Mouse (Mus musculus) layer of hippocampus, adult 18-20 months (tissue): Measurements from ENCODE around the gene Bbip1. TPM values are rescaled to one million over a fixed set of nuclear protein-coding genes. Genes with fewer than 3 reads are reported as not detected.
A peak's percentile ranks its signal among the peaks of the same experiment; 100 is the strongest.
"Not testable (repeated sequence)": the region's sequence is repeated elsewhere in the genome, so short reads cannot be mapped to it uniquely, and the experiment has no call there.

ENCODE experiments used
- DNase-seq, 2 experiments: peaks; one replicate each; pipeline ENCODE4 v3.0.0; 2022; ENCODE audit warnings: low spot score in 2 of 2
- long read RNA-seq: library from polyadenylated mRNA; stranded (forward); transcript quantifications from one replicate; pipeline ENCODE4 v2.0.0, GENCODE M21; 2021
- total RNA-seq, 2 experiments: library from RNA; stranded (reverse); gene quantifications; 2 replicates each; pipeline ENCODE4 v1.2.3; 2021

Gene Bbip1
- 10 to 100 TPM; 46.4 to 49.1 TPM for total RNA-seq
- long read RNA-seq, transcript Bbip1-206 (4 exons, 662 nt), result major isoform, 24 of 55 reads
- long read RNA-seq, partial matches to known transcripts, result 3 of 55 reads
- long read RNA-seq, other reads (novel, unspliced or antisense), result 24 of 55 reads

DNA sequence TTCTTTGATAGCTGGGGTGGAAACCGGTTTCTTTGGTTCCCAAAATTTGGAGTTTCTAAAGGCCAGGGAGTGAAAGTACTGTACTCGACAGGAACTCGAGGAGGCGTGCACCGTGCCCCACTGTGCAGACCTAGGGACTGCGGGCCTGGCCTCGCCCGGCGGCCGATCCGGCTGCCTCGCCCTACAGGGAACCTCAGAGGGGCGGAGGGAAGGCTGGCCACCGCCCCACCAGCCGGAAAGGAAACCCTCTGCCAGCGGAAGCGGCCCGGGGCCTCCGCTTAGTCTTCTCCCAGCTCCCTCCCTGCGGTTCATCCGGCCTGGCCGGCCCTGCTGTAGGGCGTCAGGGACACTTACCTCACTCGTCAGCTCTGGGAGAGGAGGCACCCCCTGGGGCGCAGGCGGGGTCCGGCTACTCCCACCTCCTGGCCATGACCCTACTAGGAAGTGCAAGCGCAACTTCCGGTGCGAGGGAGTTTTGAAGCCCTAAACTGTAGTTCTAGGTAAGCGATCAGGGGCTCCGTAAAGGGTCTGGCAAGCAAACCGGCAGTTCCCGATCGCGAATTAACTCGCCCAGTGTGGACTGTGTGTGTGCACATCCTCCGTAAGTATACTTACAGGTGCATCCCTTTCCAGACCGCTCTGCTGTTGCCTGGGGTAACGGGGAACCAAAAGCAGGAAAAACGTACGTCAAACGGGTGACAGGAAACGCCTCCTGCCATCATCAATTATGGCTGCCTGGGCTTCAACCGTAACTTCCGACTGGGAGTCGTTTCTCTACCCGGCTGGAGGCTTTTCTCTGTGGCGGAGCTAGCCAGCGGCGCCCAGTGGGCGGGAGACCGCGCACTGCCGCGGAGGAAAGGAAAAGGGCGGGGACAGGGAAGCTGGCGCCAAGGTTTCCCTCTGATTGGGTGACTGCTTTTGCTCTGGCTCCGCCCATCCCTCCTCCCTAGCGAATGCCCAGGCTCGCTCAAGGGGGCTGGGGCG lies at the start of gene Bbip1, which contains the start of gene Shoc2:
Gene Bbip1 (minus strand): TSS at position 826 of the 984 bp plus-strand sequence.
Gene Shoc2 (plus strand): TSS at position 505 of the 984 bp plus-strand sequence.
- peak; percentile 99 for DNase-seq

DNA sequence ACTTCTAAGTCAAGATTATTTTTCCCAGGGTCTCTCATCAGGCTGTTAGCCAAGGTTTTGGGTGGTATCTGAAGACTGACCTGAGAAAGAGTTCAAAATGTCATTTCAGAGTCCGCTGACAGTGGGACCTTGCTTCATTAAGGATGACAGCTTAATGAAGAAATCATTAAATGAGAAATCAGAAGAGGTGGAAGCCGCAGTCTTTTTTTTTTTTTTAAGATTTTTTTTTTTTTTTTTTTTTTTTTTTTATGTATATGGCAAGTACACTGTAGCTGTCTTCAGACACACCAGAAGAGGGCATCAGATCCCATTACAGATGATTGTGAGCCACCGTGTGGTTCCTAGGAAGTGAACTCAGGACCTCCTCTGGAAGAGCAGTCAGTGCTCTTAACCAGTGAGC lies 49.4 kb upstream of the Bbip1 start:
- no peak for DNase-seq

DNA sequence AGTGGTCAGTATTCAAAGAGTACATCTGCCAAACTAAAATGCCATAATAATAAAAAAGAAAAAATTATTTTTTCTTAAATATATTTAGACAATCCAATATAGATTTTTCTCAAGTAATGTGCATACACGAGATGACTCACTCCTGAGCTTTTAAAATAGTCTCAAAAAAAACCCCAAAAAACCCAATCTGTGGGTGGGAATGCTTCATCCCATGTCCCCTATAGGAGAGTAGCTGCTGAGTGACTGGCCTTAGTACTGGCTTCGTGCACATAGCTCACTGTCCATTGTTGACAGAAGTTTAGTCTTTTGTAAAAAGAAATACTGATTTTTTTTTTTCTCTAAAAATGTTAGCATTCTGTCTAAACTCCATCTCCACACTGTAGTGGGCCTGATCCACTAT lies 46.1 kb upstream of the Bbip1 start:
- no peak for DNase-seq

DNA sequence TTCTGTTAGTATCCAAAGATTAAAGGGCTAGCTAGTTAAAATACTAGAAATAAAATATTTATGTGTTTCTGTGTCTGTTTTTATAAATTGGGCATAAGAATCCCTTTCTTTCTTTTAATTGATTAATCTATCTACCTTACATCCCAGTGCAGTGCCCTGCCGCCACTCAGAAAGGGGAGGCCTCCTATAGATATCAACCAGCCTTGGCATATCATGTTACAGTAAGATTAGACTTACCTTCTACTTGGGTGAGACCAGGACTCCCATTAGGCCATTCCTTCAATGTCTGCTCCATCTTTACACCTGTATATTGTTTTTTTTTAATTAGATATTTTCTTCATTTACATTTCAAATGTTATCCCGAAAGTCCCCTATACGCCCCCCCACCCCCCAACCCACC lies 40.2 kb upstream of the Bbip1 start:
- no peak for DNase-seq

DNA sequence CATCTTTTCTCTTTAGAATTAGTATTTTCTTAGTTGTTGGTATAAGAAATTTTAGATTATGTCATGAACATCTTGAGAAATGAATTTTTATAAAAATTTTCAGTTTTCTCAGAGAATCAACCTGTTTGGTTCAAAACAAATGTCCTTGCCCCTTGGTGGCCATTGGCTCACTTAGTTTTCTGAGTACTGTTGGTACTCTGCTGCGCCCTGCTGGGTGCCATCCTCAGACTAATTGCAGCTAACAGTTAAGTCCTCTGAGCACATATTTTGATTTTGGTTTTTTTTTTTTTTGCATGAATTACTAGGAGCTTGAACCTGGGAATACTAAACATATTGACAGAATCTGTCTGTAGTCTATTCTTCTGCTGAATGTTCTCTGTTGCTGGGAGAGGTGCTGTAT lies 38.9 kb upstream of the Bbip1 start:
- DNase-seq, result no peak

DNA sequence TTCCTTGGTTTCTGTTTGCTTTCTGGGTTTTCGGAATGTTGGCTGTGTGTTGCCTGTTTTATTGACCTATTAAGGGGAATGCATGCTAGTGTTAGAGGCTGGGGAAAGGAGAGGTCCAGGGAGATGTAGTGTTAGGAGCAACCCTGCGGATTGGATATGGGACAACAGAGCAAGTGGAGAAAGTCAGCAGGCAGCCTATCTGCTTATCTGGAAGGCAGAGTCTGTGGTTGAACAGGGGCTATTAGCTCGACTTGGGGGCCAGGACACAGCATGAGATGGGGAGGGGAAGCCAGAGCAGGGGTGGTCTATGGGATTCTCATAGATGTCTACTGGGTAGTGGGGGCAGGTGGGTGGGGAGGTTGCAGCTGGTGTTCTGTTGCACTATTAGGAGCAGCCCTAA lies 37.6 kb upstream of the Bbip1 start:
- DNase-seq, result no peak

DNA sequence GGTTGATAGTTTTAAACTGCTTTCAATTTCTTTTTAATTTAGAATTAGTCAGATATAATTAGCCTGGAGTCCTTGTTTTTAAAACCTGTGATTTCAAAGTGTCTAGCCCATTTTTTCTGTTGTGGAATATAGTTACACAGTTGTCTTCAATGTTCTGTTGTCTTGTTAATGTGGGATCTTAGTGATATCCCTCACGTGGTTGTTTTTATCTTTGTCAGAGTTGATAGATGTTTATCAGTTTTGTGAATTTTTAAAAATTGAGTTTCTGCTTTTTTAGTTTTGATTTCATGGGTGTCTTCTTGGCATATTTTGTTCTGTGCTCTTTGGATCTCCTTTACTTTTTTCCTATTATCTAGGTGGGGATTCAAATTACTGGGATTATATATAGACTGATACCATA lies 29.2 kb upstream of the Bbip1 start:
- DNase-seq, result no peak

DNA sequence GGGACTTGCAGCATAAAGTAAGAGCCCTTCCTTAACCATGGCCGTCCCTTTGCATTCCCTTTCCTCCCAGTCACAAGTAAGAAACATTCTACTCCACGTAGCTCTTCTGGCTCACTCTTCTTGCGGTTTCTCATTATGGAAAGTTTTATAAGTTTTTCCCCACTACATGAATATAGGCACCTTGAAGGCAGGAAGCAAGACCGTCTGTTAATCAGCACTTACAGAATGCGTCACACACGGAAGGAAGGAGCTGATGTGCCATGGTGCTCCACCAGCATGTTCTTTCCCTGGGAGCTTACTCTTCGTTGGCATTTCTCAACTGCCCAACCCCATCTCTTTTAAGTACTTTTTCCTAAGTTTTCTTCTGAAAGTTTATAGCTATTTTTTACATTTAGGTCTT lies 27.5 kb upstream of the Bbip1 start:
- no peak for DNase-seq

DNA sequence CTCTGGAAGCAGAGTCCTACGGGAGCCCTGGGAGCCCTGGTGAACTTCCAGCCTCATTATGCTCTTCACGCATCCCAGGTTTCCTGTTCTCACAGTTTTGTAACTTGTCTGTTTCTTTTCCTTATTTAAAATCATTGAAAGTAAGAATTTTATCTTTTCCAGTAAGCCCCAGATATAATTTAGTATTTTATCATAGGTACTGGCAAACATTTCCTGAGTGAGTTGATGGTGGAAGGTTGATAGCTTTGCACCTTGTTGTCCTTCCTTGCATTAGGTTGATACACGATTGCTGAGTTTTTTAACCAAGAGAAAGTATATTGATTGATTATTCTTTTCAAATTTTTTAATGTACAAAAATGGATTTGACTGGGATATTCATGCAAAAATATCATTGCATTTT lies 24.8 kb upstream of the Bbip1 start:
- DNase-seq, result no peak

DNA sequence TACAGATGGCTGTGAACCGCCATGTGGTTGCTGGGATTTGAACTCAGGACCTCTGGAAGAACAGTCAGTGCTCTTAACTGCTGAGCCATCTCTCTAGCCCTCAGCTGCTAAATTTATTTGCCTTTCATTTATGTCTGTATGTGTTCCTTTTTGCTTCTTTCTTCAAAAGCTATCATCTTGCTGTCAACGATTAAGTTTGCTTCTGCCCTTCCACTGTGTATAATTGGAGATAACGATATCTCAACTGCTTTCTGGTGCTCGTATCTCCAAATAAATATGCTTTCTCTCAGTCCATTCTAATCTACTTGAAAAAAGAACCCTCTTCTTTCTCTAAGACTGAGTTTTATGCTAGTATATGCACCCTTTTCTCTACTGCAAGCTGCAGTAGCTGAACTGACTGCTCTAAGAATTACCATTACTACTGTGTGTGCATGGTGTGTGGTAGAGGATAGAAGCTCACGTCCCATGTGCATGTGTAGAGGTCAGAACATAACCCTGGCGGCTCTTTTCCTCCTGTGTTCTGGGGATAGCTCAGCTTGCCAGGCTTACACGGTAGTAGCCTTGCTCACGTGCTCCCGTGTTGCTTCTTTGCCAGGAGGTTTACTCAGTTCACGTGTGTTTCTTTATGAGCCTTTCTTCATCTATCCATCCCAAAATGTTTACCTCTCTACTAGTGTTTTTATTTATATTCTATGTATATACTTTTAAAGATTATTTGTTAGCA lies 20.6 kb upstream of the Bbip1 start:
- no peak for DNase-seq

DNA sequence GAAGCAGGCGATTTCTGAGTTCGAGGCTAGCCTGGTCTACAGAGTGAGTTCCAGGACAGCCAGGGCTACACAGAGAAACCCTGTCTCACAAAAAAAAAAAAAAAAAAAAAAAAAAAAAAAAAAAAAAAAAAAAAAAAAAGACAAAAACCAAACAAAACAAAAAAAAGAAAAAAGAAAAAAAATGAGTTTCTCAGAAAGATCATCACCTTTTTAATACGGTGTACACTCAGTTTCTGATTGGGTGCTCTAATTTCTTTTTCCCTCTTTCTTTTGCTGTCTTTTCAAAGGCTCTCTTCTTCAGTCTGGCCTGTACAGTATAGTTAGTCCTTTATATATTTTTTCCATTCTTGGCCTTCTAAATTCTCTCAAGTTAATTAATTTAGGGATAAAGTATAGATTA lies 19.9 kb upstream of the Bbip1 start:
- DNase-seq, result not testable (repeated sequence)

DNA sequence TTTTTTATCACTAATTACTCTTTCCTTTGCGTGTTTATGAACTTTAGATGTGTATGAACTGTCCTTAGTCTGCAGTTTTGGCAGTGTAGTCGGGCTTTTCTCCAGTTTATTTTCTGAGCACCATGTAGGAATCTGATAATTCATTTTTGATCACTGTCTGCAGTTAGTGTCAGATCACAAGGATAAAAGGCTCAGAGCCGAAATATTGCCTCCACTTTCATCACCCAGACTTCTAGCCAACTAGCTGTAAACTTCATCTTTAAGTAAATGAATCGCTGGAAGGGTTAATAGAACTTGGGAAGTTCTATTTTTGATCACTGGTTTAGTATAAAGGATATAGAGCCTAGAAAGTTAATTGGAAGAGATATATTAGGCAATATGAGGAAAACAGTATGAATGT lies 18.1 kb upstream of the Bbip1 start:
- DNase-seq, result no peak

DNA sequence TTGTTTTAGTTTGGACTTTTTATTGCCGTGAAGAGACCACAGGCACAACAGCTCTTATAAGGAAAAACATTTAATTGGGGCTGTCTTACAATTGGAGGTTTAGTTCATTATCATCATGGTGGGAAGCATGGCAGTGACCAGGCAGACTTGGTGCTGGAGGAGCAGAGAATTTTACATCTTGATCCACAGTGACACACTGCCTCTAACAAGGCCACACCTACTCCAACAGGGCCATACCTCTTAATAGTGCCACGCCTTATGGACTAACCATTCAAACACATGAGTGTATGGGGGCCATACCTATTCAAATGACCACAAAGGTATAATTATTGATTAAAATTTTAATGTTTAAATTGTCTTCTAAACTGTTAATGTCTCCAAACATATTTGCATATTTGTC lies 13.1 kb upstream of the Bbip1 start:
- no peak for DNase-seq

DNA sequence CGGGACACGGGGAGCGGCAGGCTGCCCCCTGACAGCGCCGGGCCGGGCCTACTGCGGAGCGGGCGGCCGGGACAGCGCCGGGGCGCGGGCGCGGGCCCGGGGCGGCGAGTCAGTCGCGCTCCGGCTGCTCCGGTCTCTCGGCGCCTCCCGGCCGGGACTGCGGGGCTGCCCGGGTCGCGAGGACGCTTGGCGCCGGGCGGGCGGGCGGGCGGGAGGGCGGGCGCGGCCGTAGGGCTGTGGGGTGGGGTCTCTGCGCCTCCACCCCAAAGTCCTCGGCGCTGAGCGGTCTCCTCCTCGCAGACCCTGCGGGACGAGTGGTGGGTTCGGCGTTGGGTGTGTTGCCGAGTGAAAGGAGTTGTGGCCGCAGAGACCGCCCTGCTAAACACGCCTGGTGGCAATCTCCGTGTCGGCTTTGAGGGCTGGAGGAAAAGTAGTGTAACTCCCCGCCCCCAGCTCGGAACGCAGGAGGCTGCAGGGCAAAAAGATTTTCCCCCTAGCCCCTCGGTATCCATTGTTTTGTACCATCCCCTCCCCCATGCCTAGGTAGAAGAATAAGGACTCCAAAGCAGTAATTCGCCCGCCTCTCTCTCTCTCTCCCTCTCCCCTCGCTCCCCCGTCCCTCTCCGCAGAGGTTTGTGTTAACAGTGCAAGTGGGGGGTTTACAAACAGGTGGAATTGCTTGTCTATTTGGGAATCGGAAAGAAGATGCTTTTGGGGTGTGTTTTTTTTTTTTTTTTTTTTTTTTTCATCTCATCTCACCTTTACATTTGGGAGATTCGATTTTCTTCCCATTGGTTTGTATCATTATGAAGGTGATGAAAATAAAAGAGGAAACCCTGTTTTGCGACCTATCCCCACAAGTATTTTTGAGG lies 980 bp upstream of the Bbip1 start:
- DNase-seq, result peak in 1 of 2 experiments; percentile 45

DNA sequence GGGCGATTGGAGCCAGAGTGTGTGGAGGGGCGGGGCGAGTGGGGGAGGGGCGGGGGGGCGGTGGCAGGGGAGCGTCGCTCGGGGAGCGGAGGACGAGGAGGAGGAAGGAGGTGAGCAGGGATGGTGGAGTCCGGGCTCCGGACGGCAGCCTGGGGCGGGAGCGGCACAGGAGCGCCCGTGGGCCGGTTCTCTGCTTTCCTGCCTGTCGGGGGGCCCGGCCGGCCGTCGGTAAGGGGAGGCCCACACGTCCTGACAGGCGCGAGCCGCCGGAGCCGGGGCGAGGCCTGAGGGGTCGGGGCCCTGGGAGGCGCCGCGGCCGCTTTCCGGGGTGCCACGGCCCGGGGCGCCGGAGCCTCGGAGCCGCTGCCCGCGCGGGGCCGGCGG lies 351 bp upstream of the Bbip1 start:
- DNase-seq, result no peak

DNA sequence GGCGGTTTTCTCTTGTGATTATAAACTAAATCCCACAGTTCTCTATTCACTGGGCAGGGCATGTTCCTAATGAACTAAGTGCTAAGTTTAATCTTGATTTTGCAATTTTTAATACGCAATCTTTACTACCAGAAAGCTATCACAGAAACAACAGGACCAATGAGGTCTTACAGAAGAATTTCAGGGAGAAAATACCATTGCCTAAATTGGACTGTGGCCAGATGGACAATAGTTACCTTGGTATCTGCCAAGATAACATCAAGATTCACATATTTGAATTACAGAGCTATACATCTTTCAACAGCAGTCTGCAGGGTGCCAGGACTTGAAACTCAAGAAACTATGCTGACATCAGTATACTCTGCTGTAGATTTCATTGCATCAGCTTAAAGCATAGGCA lies 2.1 kb downstream of the Bbip1 start:
- no peak for DNase-seq

DNA sequence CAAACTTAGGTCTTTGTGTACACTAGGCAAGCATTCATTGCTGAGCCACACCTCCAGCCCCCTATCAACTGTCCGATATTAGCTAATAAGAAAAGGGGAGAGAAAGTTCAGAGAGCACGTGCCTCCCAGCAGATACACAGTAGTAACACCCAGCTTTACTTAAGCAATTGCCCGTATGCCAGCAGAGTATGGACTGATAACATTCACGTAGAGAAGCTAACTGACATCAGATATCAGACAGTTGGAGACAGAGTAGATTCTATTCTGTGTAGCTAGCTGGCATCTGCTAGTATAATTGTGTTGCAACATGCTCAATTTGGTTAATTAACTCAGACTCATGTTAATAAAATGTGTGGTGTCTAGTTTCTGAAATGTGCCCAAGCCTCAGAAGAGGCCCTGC lies 3.3 kb downstream of the Bbip1 start:
- DNase-seq, result peak in 1 of 2 experiments; percentile 57

DNA sequence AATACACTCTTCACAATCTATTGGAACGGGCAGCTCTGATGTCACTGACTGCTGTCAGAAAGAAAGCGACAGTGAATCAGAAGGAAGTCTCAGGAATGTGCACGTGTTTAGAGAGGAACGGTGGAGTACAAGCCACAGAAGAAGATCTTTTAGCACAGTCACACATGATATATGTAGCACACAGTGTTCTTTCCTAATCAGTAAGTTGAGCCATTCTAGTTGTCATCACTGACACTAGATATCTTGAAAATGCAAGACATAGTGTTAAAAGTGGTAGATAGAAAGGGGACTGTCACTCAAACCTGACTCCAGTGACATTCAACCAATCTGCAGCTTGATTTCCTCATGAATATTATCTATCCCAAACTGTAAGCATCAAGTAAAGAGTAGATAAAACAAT lies 5.0 kb downstream of the Bbip1 start:
- DNase-seq, result no peak

DNA sequence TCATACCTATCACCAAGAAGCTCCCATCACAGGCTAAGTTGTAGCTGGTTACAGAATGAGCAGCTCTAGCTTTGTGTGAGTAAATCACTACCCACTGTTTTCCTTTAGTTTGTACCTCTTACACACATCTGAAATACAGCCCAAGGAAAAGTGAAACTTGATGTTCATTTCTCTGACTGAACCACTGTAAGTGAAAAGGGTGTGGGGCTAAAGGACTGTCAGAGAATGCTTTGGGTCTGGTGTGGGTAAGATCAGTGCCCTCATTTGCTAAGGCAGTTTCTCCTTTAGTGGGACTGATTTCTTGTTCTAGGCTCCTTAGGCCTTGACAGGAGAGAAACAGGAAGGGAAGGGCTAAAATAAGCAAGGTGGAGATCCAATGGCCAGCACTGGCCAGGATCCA lies 10.4 kb downstream of the Bbip1 start:
- DNase-seq, result no peak

DNA sequence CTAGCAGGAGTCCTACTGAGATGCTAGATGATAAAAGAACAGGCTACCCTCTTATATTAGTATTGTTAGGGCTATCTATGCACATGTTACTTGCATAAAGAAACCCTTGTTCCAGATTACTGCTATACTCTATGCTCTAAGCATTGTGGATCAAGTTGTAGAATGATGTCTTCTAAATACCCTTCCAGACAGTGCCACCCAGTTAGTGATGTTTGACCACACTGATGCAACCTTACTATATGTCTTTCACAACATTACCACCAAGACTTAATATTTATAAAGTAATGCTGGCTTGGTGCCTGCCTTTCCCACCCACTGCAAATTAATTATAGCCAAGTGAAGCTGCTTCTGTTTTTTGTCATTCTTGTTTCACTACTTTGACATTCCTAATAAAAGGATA lies 11.4 kb downstream of the Bbip1 start:
- no peak for DNase-seq

DNA sequence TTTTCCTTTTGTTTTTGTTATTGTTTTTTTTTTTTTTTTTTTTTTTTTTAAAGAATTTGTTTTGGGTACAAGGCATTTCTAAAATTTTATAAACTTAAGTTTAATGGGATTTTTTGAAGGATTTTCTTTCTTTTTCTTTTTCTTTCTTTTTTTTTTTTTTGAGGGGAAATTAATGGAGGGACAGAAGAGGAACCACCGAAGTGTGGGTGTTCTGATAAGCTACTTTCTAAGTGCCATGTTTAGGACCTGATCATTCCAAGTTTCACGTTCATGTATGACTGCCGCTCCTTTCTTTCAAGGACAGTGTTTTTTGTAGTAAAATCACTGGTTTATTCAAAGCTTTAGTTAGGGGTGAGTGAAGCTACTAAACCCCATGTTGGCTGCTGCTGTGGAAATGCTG lies 15.2 kb downstream of the Bbip1 start:
- DNase-seq, result no peak
